In the genomic region with DNA sequence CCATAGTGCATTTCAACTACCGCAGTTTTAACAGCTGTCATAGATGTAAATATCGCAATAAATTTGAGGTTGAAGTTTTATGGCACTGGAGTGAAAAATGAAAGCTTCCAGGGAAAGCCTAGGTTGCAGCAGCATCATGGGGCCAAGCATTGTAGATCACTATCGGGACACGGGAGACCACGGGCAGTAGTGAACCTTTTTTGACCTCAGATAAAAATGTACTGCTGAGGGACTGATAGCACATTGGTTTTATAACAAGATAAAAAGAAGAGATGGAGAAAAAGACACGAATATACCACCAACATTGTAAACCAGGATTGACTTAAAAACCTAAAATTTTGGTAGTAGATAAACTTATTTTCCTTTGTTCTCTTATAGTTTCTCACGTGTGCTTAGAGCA, we compare ENCODE assay signal across 23 mouse cellular contexts.
"Had no signal": no experiment of that assay in that cellular context is flagged by ENCODE, and none has a peak within 500 bp of the region (broad histone marks: within the 10 kb centered on the region; RNA-seq: fewer than 3 reads in every experiment).

No protein-coding gene starts in this region.

- H3K36me3 ChIP-seq: heart, embryonic 13.5 days; heart, embryonic 15.5 days; hindbrain, embryonic 13.5 days; hindbrain, embryonic 15.5 days; limb, embryonic 13.5 days; limb, embryonic 15.5 days; liver, embryonic 12.5 days had no signal

- DNase-seq: gastrocnemius, postnatal 14 days; gastrocnemius, postnatal 36 days; heart, adult 2 months; heart, postnatal 14 days; heart, postnatal 36 days; kidney, adult 18-20 months; kidney, adult 8-10 months; kidney, postnatal 14 days; kidney, postnatal 36 days; layer of hippocampus, adult 9-11 months; layer of hippocampus, postnatal 36 days; left cerebral cortex, postnatal 4 days had no signal

- H3K9me3 ChIP-seq: heart, embryonic 13.5 days; heart, embryonic 15.5 days; hindbrain, embryonic 13.5 days; hindbrain, embryonic 15.5 days; limb, embryonic 13.5 days; limb, embryonic 15.5 days; liver, embryonic 12.5 days had no signal

- H3K27me3 ChIP-seq: heart, embryonic 13.5 days; heart, embryonic 15.5 days; hindbrain, embryonic 13.5 days; hindbrain, embryonic 15.5 days; limb, embryonic 13.5 days; limb, embryonic 15.5 days; liver, embryonic 12.5 days had no signal

- H3K4me3 ChIP-seq: heart, adult 2 months; heart, embryonic 13.5 days; heart, embryonic 15.5 days; hindbrain, embryonic 13.5 days; hindbrain, embryonic 15.5 days; limb, embryonic 13.5 days; limb, embryonic 15.5 days; liver, embryonic 12.5 days had no signal

- H3K27ac ChIP-seq: heart, adult 2 months; heart, embryonic 13.5 days; heart, embryonic 15.5 days; hindbrain, embryonic 13.5 days; hindbrain, embryonic 15.5 days; hindbrain, postnatal 0 days; limb, embryonic 13.5 days; limb, embryonic 15.5 days; liver, embryonic 12.5 days; liver, embryonic 14.5 days had no signal

- ATAC-seq: hindbrain, postnatal 0 days; intestine, embryonic 16.5 days; liver, embryonic 12.5 days had no signal

- H3K9ac ChIP-seq: heart, embryonic 13.5 days; heart, embryonic 15.5 days; hindbrain, embryonic 13.5 days; hindbrain, embryonic 15.5 days; limb, embryonic 13.5 days; limb, embryonic 15.5 days; liver, embryonic 12.5 days; liver, embryonic 14.5 days had no signal

- H3K4me2 ChIP-seq: heart, embryonic 11.5 days; heart, embryonic 13.5 days; heart, embryonic 15.5 days; hindbrain, embryonic 13.5 days; hindbrain, embryonic 15.5 days; limb, embryonic 13.5 days; limb, embryonic 15.5 days; liver, embryonic 12.5 days had no signal

- H3K4me1 ChIP-seq: heart, embryonic 13.5 days; heart, embryonic 15.5 days; hindbrain, embryonic 13.5 days; hindbrain, embryonic 15.5 days; liver, embryonic 12.5 days had no signal
